Mouse (Mus musculus) fat pad, adult 2 months (tissue): ENCODE data around the gene Slc39a5.

Source experiments
- DNase-seq: peaks from one replicate; pipeline ENCODE4 v3.0.0-alpha.2; 2011; ENCODE audit warnings: low read depth, low spot score; ENCODE audit errors: extremely low read depth

Gene Slc39a5

DNA sequence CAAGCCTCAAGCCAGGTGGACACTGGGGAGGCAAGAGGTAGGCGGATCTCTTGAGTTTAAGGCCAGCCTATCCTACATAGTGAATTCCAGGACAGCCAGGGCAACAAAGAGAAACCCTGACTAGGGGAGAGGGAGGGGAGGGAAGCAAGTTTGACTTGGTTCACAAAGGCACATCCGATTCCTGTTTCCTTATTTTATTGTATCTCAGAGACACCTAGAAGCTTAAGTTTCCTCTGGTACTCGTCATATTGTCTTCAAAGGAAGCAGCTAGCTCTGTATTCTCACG, 9.5 kb upstream of the Slc39a5 start:
- no peak for DNase-seq

- DNase-seq: peak; percentile 86
These were observed 8.9 kb upstream of the Slc39a5 start for GRCm38 (mm10) chr10:128409692-128410559.

DNA sequence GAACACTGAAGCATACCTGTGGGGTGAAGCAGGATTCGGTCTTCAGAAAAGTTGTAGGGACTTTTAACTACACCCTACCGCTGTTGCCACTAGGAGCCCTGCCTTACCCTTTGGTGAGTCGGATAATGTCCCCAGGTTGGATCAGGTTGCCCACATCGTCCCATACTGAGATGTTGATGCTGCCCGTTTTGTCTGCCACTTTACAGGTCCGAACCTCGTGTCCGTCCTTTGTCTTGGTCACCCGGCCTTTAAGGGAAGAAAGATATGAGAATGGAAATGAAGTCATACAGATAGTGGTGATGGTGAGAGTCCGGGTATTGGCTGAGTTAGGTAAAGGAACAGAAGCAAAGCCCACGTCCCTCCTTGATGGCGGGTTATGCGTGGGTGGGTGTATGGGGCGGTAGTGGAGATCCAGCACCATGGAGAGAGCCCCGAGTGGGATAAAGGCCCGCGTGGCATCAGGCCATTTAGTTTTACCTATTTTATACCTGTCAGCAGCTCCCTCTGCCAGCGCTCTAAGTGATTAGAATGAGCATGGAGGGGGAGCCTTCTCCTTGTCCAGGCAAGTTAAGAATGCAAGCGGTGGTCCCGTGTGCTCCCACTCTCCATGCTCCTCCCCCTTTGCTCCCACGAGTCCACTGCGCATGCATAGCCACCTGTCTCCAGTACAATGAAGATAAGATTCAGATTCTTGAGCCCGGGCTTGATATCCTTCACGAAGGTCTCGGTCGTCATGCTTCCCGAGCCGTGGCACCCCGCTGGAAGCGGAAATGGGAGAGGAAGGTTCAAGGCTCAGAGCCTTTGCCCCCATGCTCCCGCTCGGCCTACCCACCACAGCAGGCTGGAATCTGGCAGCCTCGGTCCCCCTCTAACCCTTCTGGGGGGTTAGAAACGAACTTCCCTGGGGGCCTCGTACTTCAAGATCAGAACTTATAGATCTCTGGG, 7.8 kb upstream of the Slc39a5 start:
- DNase-seq: no peak

DNA sequence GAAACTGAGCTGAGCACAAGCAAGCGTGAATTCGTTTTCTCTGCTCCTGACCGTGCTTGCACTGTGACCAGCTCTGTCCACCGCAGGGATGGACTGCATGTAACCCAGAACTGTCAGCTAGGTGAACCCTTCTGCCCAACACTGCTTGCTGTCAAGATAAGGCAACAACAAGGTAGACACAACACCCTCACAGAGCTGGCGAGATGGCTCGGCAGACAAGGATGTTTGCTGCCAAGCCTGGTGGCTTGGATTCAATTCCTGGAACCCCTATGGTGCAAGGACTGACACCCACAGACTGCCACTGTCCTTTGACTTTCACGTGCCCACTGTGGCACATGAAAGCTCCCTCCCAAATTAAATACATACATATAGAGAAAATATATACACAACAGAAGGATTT, 2.9 kb upstream of the Slc39a5 start:
- DNase-seq: no peak

GRCm38 (mm10) chr10:128401638-128402037, 609 bp upstream of the Slc39a5 start:
- DNase-seq: no peak

- no peak for DNase-seq
These were observed 691 bp downstream of the Slc39a5 start for GRCm38 (mm10) chr10:128400338-128400737.

- no peak for DNase-seq
These were observed 3.6 kb downstream of the Slc39a5 start for GRCm38 (mm10) chr10:128397466-128397865.

GRCm38 (mm10) chr10:128396716-128397264, 4.2 kb downstream of the Slc39a5 start:
- no peak for DNase-seq

DNA sequence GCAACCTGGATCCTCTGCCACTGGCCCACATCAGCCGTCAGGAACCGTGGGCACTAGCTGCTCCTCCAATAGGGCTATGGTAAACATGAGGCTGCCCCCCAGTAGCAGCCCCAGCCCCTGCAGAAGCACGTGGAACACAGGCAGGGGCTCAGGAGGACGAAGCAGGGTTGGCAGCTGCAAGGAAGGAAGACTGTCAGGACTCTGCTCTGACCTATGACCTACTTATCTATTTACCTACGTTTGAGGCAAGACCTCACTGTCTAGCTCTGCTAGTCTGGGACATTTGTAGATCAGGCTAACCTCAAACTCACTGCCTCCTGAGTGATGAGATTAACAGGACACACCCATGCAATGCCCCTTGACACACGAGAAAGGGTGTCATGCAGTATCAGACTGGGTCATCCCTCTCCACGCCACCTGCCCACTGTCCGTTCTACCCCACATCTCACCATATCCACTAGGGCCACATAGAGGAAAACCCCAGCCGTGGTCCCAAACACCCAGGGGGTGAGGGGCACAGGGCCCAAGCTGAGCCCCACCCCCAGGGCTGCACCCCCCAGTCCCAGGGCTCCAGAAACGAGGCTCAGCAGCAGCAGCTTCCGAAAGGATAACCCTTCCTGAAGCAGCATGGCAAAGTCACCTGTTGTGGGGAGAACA, 4.9 kb downstream of the Slc39a5 start:
- no peak for DNase-seq

GRCm38 (mm10) chr10:128391850-128392249, 9.2 kb downstream of the Slc39a5 start:
- no peak for DNase-seq

DNA sequence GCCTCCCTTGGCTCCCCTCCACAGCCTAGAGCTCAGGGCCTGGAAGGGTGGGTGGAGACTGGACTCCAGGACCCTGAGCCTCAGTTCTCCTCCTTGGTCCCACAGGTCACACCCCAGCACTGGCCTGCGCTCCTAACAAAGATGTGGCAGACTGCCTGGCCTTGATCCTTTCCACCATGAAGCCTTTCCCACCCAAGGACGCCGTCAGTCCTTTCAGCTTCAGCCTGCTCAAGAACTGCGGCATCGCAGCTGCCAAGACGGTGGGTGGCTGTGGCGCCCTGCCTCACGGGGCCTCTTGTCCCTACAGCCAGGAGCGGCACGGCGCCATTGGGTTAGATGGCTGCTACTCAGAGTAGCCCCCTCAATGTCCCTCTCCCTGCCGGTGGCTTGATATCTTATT, 10.7 kb downstream of the Slc39a5 start:
- DNase-seq: no peak

DNA sequence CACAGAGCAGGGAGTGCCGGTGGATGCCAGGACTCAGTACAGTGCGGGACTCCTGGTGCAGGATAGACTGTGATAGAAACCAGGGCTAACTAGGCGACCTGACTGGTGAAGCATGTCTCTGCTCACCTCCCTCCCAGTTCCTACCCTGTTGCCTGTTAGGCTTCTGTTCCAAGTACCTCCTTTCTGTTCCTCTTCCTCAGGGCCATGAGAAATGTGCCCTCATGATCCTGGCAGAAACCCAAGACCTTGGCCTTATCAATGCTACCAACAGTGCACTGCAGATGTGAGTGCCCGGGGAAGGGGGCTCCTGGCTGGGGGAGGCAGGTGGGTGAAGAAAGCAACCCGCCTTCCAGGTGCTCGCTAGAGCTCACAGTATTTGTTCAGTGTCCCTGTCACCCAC, 11.5 kb downstream of the Slc39a5 start:
- no peak for DNase-seq

- DNase-seq: no peak
These were observed 12.1 kb downstream of the Slc39a5 start for GRCm38 (mm10) chr10:128388941-128389340.

DNA sequence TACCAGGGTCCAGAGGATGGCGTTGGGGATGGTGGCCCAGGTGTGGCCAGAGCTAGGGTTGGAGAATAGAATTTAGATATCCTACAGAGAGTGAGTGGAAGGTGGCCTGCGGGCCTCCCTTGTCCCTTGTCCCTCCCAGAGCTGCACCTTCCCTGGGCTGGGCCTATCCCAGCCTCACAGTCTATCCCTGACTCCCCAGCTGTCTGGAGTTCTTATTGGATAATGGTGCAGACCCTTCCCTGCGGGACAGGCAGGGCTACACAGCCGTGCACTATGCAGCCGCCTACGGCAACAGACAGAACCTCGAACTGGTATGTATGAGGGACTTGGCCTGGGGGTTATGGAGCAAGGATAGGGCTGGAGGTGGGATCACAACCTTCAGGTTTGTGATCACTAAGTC, 15.1 kb downstream of the Slc39a5 start:
- no peak for DNase-seq

- no peak for DNase-seq
These were observed 18.5 kb downstream of the Slc39a5 start for GRCm38 (mm10) chr10:128382482-128382881.

- DNase-seq: no peak
These were observed 20.5 kb downstream of the Slc39a5 start for GRCm38 (mm10) chr10:128380565-128380964.

GRCm38 (mm10) chr10:128379260-128379659, 21.8 kb downstream of the Slc39a5 start:
- DNase-seq: no peak

- no peak for DNase-seq
These were observed 22.6 kb downstream of the Slc39a5 start for GRCm38 (mm10) chr10:128378462-128378861.

GRCm38 (mm10) chr10:128377940-128378448, 23.0 kb downstream of the Slc39a5 start:
- DNase-seq: no peak

DNA sequence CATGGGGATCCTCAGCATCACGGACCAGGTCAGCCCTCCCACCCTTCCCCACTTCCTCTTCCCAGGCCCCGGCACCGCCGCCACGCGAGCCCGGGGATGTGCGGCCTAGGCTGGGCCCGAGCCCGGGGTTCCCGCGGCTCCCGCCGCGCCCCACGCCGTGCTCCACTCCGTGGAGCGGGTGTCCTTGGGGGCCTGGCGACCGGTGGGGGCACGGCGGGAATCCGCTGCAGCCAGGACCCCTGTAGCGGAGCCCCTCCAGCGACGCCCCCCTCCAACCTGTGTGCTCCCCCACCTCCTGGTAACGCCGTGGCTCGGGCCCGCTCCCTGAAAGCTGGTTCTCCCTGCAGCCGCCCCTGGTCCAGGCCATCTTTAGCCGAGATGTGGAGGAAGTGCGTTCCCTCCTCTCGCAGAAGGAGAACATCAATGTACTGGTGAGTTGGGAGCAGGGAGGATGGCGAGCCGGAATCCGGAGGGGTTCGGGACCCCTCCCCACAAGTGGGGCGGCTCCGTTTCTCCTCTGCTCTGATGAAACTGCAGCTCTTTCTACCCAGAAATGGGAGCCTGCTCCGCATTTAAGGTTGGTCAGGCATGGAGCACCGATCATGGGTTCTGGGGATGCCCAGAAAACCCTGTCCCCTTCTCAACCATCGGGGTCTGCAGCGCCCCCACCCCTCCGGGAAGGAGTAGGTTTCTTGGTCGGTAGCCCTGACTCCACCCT, 23.6 kb downstream of the Slc39a5 start:
- DNase-seq: no peak
